25 mouse cellular contexts compared by ENCODE assay signal in the genomic region with DNA sequence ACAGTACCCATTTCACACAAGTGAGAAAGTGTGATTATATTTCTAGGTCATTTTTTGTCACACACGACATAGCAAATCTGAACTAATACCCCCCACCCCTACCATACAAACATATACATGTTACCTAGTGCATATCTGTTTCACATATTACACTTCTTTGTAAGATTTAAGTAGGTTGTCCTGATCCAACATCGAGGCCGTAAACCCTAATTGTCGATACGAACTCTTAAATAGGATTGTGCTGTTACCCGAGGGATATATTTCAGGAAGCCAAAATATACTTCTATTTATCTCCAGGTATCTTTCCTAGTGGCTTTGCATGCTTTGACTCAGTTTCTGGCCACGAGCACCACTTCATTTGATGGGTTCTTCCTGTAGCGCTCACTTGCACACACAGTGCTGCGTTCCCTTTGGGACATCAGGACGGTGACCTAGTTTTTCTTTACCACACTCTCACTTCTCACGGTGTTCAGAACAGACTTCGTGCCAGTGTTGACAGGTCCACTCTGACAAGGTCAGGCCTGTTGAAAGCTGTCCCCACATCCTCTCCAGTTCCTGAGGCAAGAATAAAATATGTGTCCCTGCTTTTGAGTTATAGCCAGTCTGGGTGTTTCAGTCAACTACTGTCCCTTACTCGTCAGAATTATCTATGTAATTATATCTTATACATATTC. TPM values are rescaled to one million over a fixed set of nuclear protein-coding genes. Genes with fewer than 3 reads are reported as not detected.
DNase-seq lines count a peak whose midpoint lies in the region; ATAC-seq lines count a peak whose summit lies in the region.
"Had no signal": no experiment of that assay in that cellular context is flagged by ENCODE, and none has a peak within 500 bp of the region (broad histone marks: within the 10 kb centered on the region; RNA-seq: fewer than 3 reads in every experiment).

No protein-coding gene starts in this region.

- 49% methylated on average over 13 of the region's 13 CpGs for WGBS in heart, embryonic 15.5 days
- WGBS in midbrain, embryonic 16.5 days: 88% methylated on average over 13 of the region's 13 CpGs

- no peaks in the 10 kb centered on the region for H3K36me3 ChIP-seq in heart, embryonic 15.5 days
- H3K36me3 ChIP-seq in midbrain, embryonic 16.5 days (ENCODE audit: control insufficient read depth, insufficient read depth, low read length): no peaks in the 10 kb centered on the region
- H3K36me3 ChIP-seq: embryonic facial prominence, embryonic 12.5 days; forebrain, embryonic 12.5 days; hindbrain, embryonic 15.5 days; limb, embryonic 13.5 days; liver, embryonic 12.5 days had no signal

- H3K9me3 ChIP-seq in heart, embryonic 15.5 days (replicated peaks): no peaks in the 10 kb centered on the region
- H3K9me3 ChIP-seq in midbrain, embryonic 16.5 days (replicated peaks; ENCODE audit: control insufficient read depth, low read length, poor library complexity, severe bottlenecking): no peaks in the 10 kb centered on the region
- H3K9me3 ChIP-seq: embryonic facial prominence, embryonic 12.5 days; forebrain, embryonic 12.5 days; hindbrain, embryonic 15.5 days; limb, embryonic 13.5 days; liver, embryonic 12.5 days had no signal

- H3K27ac ChIP-seq in heart, embryonic 15.5 days: peak overlapping the region; percentile 37
- no peak overlapping the region for H3K27ac ChIP-seq in midbrain, embryonic 16.5 days (ENCODE audit: low read length)
- H3K27ac ChIP-seq: embryonic facial prominence, embryonic 12.5 days; forebrain, embryonic 12.5 days; hindbrain, embryonic 15.5 days; limb, embryonic 13.5 days; liver, embryonic 12.5 days had no signal

- intact Hi-C loops in heart, postnatal 25 days (cut with DNase I): loop anchor here (10.0 kb wide), 1 partner anchor 553 kb away; no protein-coding TSS in a partner anchor

- no peak overlapping the region for H3K4me3 ChIP-seq in heart, embryonic 15.5 days
- H3K4me3 ChIP-seq in midbrain, embryonic 16.5 days (ENCODE audit: low read depth, low read length): no peak overlapping the region
- H3K4me3 ChIP-seq: embryonic facial prominence, embryonic 12.5 days; forebrain, embryonic 12.5 days; hindbrain, embryonic 15.5 days; limb, embryonic 13.5 days; liver, embryonic 12.5 days had no signal

- peaks cover 21% of the 10 kb centered on the region for H3K4me1 ChIP-seq in heart, embryonic 15.5 days (replicated peaks)
- no peaks in the 10 kb centered on the region for H3K4me1 ChIP-seq in midbrain, embryonic 16.5 days (ENCODE audit: control insufficient read depth, insufficient read depth, low read length)
- H3K4me1 ChIP-seq: embryonic facial prominence, embryonic 12.5 days; hindbrain, embryonic 15.5 days; limb, embryonic 13.5 days; liver, embryonic 12.5 days had no signal

- no peak overlapping the region for H3K9ac ChIP-seq in heart, embryonic 15.5 days
- no peak overlapping the region for H3K9ac ChIP-seq in midbrain, embryonic 16.5 days (ENCODE audit: low read depth, low read length)
- H3K9ac ChIP-seq: embryonic facial prominence, embryonic 12.5 days; forebrain, embryonic 12.5 days; hindbrain, embryonic 15.5 days; limb, embryonic 13.5 days; liver, embryonic 12.5 days had no signal

- no peak overlapping the region for H3K4me2 ChIP-seq in heart, embryonic 15.5 days
- no peak overlapping the region for H3K4me2 ChIP-seq in midbrain, embryonic 16.5 days (ENCODE audit: low read length)
- H3K4me2 ChIP-seq: embryonic facial prominence, embryonic 12.5 days; forebrain, embryonic 12.5 days; hindbrain, embryonic 15.5 days; limb, embryonic 13.5 days; liver, embryonic 12.5 days; midbrain, embryonic 11.5 days had no signal

- peak; percentile 65 to 82 for DNase-seq in heart, adult 18-20 months
- DNase-seq in heart, postnatal 25 days (ENCODE audit: low spot score): no peak
- DNase-seq in heart, adult 8-10 months (ENCODE audit: low spot score): peak; percentile 68
- peak; percentile 49 for DNase-seq in heart, postnatal 4 days
- DNase-seq in kidney, postnatal 10 days: no peak
- DNase-seq: adrenal gland, adult 2 months; cerebellum, adult 11 months; cerebellum, postnatal 10 days; gastrocnemius, postnatal 10 days; kidney, postnatal 36 days; lung, adult 18-20 months; lung, postnatal 10 days; right cerebral cortex, postnatal 4 days; thymus, postnatal 14 days had no signal

- peak; percentile 75; the same call in 1 of the 2 replicates for ATAC-seq in heart, embryonic 15.5 days (replicated peaks; ENCODE audit: insufficient number of reproducible peaks, insufficient read depth, low FRiP score, low read depth)
- ATAC-seq in midbrain, embryonic 16.5 days: no peak
- ATAC-seq: intestine, embryonic 16.5 days; liver, embryonic 12.5 days had no signal

- no peaks in the 10 kb centered on the region for H3K27me3 ChIP-seq in heart, embryonic 15.5 days
- H3K27me3 ChIP-seq in midbrain, embryonic 16.5 days (ENCODE audit: control insufficient read depth, insufficient read depth, low read depth, low read length): no peaks in the 10 kb centered on the region
- H3K27me3 ChIP-seq: embryonic facial prominence, embryonic 12.5 days; forebrain, embryonic 12.5 days; hindbrain, embryonic 15.5 days; limb, embryonic 13.5 days; liver, embryonic 12.5 days had no signal

RNA-seq across cellular contexts. Expression of a gene that starts 17.7 kb away (rescaled TPM):
- total RNA-seq in heart, adult 18-20 months (2021): 10 to 100 TPM; 11.2 to 12.5 TPM
- 10 to 100 TPM; 13.8 to 14.3 TPM for total RNA-seq in heart, postnatal 25 days (2021)
- total RNA-seq in heart, adult 8-10 months (2022): 10 to 100 TPM in 2 of 4 experiments, 1 to 10 TPM in 2; 7.4 to 10.8 (median 9.5) TPM
- 16.0 and 22.0 TPM in 2 replicates for polyA plus RNA-seq in heart, embryonic 15.5 days (2015; fragmentation: Nextera tagmentation; extraction: Ambion mirVana)
- 10 to 100 TPM; 19.3 to 21.5 TPM for total RNA-seq in heart, postnatal 4 days (2021)
- 19.8 and 20.8 TPM in 2 replicates for polyA plus RNA-seq in midbrain, embryonic 16.5 days (2015; fragmentation: Nextera tagmentation; extraction: Ambion mirVana)
- total RNA-seq: granulocyte monocyte progenitor cell, adult 5-6 weeks; MEL had no signal

Comparison
In these comparisons a context has a peak if more than half of its experiments do, and no peak if none do; other contexts are left out.
1. DNase-seq: peak in heart, adult 18-20 months (2 of 2), heart, adult 8-10 months (single experiment) and heart, postnatal 4 days (single experiment); none in heart, postnatal 25 days (single experiment) and kidney, postnatal 10 days (single experiment).